Mouse (Mus musculus): Measurements from ENCODE around the gene Ddah1.
"Not testable (repeated sequence)": the region's sequence is repeated elsewhere in the genome, so short reads cannot be mapped to it uniquely, and the experiment has no call there.

Gene Ddah1

DNA sequence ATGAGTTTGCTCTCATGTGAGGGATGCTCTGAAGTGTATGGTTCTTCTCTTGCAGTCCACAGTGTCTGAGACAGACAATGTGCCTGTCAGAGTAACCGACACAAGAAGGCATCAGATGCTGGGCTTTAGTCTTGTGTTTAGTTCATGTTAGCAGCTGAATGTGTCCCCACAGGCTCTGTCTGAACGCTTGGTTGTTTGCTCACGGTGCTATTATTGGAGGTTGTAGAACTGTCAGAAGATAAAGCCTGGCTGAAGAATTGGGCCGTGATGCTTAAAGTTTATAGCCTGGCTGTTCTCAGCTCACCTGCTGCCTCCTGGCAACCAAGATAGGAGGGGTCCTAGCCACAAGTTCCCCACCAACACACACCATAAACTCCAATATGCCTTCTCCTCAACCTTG lies 104.0 kb downstream of the Ddah1 start:
- intact Hi-C loops (cut with DNase I), result no loop called here

DNA sequence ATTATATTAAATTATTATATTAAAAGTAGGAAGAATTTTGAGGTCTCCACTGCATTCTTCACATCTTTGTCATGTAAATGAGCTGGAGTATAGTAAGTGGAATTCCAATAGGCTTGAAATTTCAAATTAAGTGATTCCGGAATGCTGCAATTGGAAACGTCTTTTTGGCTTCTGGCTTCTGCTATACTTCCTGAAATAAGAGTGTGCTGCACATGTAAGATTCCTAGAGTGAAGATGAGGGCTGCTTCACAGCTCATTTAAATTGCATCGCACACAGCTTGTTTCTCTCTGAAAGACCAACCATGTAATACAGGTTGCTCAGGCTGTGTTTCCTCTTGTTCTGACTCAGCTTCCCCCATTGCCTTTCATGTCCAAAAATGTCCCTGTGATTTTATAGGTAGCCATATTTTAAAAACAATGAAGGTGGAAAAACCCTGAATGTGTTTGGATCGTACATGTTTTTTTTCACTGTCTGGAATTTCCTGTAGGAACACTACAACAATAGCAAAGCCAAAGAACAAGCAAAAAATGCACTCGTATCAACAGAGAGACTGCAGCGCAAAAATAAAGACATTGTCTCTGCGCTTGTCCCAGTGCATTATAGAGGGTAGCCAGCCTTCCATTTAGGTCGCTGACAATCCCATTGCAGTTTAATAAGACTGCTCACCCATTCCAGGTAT lies 105.7 kb downstream of the Ddah1 start:
- intact Hi-C loops (cut with DNase I), result no loop called here

DNA sequence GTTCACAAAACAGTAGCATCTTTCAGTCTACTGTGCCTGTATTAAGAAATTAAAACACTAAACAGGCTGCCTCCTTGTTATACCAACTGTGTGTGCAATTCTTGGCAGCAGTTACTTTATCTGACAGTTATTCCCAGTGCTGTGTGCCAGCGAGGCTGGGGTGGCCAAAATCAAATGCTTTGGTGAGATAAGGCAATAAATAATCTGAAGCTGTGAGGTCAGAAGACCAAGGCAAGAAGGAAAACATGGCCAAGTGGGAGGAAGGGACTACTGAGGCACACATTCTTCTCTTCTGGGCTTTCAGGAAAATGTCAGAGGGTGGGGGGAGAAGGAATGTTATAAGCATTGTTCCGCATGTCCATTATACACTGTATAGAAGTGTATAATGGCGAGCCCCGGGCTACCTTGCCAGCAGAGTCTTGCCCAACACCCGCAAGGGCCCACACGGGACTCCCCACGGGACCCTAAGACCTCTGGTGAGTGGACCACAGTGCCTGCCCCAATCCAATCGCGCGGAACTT lies 106.3 kb downstream of the Ddah1 start:
- intact Hi-C loops (cut with DNase I), result no loop called here

DNA sequence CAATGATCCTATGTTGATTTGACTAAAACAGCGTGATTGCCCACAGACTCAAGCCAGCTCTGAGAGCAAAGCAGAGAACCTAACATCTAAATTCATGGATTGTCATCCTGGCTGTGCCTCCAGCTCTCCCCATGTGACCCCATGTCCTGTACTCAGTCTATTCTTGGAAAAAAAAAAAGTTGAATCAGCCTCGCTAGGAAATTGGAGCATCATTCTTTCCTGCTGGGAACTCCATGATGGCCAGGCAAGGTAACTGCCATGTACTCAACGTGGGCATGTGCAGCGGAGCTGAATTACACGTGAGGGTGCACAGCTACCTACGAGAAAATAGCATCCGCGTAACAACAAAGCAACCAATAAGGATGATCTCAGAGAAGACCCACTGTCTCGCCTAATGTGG lies 114.2 kb downstream of the Ddah1 start:
- intact Hi-C loops (cut with DNase I), result no loop called here

DNA sequence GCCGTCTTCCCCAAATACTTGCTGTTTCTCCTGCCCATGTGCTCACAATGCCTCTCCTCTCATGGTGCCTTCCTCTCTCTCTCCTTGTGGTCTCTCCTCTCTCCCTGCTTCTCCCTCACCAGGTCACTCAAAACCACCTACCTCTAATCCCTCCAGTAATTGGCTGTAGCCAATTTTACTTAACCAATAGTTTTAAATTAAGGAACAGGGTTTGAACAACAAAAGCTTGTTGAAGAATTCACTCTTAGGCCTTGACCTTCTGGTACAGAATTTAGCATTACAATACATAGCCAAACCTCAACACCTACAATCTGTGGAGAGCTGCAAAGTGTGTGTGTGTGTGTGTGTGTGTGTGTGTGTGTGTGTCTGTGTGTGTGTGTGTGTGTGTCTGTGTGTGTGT lies 114.8 kb downstream of the Ddah1 start:
- intact Hi-C loops (cut with DNase I), result no loop called here

DNA sequence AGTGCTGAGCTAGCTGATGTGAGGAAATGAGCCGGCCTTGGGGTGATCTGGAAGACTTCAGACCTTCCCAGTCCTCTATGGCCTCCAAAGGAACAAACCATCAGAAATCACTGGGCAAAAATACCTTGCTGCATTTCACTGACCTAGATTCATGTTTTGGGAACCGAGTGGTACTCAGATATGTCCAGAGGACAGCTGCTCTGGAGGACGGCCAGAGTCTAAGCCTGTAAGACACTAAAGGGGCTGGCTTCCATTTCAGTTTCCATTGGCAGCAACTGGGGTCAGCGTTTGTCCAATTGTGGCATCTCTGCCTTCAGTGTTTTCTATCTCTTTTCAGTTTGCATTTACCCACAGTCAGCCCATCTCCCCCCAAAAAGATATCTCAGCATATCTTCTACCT lies 115.7 kb downstream of the Ddah1 start:
- intact Hi-C loops (cut with DNase I), result no loop called here

DNA sequence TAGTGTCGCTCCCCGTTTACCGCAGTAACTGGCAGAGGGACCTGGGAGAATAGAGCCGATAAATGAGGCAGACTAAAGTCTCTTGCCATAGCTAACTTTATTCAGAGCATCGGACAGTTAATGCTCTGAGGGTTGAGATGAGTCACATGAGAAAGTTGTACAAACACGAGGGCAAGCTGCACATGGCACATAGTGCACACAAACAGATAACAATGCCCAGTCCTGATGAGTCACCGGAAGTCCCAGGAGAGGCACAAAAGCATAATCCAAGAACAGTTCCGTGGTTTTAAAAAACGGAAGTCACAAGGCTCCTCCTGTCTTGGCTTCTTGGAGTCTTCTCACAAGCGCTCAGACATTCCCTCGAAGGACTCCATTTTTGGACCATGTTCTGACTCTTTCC lies 117.6 kb downstream of the Ddah1 start:
- intact Hi-C loops (cut with DNase I), result no loop called here

DNA sequence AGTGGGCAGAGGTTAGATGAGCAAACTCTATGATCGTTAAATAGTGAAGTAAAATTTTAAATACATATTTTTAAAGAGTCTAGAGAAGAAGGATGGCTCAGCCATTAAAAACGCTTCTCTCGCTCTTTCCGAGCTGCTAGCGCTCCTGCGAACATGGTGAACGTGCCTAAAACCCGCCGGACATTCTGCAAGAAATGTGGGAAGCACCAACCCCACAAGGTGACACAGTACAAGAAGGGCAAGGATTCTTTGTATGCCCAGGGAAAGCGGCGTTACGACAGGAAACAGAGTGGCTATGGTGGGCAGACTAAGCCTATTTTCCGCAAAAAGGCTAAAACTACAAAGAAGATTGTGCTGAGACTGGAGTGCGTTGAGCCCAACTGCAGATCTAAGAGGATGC lies 120.4 kb downstream of the Ddah1 start:
- intact Hi-C loops (cut with DNase I), result not testable (repeated sequence)

DNA sequence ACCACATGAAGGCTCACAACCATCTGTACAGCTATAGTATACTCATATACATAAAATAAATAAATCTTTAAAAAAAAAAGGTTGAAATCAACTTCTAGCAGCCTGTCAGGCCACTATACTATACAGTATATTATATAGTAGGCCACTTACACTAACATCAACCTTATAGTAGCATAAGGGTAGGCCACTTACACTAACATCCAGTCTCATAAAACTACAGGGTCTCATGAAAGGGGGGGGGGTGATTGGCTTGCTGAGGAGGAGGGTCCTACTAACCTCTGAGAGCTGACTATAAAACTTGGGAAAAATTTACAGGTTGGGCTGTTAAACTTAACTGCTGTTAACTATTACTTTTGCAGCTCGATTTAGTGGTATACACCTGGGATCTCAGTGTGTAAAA lies 121.9 kb downstream of the Ddah1 start:
- intact Hi-C loops (cut with DNase I), result no loop called here

DNA sequence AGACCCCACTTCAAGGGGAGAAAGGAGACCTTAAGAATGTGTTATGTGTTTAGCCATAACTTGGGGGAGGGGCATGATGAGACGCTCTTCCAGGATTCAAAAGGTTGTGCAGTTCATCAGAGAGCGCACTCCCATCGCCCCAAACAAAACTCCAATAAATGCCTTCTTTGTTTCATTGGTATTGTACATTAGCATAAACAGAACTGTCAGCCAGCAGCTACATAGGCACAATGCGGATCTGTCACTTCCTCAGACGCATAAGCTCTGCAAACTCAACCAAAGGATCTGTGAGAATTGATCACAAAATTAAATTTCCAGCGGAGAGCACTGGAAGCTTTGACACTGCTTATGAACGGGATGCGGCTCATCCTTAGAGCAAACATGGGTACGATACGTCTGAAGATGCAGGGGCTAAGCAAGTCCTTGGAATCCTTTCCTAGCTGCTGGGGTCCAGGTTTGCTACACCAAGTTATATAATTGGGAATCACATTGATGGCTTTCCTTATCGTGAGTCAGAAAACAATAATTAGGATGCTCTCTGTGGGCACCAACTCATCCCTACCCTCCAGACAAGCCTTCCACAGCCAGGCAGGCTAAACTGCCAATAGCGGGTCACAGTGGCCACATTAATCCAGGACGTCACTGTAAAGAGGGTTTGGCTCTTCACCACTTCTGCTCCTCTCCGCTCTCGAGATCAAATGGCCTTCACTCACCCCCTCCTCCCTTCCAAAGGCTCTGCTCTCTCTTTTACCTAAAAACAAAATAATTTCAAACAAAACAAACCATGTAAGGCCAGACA lies 123.8 kb downstream of the Ddah1 start:
- intact Hi-C loops (cut with DNase I), result no loop called here

DNA sequence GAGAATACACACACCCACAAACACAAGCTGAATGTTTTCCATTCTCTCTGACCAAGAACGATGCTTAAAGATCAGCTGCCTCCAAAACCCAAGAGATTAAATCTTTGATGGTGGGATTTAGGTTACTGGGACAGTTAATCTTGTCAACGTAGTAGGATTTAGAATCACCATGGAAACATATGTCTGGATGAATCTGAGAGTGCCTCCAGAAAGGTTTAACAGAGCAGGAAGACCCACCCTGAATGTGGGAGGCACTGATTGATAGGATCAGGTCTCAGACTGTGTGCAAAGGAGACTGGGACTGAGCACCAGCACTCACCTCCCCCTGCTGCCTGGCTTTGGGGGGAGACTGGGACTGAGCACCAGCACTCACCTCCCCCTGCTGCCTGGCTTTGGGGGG lies 124.8 kb downstream of the Ddah1 start:
- intact Hi-C loops (cut with DNase I), result no loop called here

DNA sequence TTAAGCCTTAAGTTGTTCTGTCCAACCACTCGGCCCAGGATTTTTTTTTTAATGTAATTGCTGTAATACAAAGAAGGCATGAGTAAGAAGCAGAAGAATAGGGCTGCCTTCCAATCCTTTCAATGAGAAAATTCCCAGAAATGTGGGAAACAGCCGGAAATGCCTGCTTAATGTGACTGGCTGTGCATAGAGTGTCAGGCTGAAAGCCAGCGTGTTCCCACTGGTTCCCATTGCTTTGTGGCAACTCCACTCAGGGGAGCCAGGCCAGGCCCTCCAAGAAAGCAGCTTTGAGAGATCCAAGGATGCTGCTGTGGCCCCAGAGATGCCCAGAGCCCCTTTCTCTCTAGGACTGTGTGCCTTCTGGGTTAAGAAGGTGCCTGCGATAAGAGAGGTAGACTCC lies 126.9 kb downstream of the Ddah1 start:
- intact Hi-C loops (cut with DNase I), result no loop called here

DNA sequence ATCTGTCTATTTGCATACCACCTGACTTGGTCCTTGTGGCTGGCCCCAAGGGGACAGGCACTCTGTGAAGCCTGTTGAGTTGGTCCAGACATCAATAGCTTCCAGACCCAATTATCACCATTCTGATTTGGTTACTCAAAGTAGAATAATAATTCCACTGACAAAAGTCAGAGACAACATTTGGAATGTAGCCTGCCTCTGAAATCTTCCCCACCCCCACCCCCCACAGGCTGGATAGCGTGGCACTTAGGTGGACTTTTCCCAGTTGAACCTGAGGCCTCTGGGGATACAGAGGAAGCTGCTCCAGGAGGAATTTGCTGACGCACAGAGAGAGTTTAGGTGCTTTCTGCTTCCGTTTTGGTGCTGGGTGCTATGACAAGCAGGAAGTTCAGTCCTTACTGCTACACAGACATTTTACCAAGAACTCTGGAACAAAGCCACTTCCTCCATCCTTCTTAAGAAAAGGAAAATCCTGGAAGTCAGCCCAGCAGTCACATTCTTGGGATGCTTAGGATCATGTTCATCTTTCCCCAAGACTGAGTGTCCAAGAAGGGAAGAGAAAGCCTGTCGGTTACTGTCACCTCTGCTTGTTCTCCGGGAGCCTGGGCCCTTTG lies 127.5 kb downstream of the Ddah1 start:
- intact Hi-C loops (cut with DNase I), result no loop called here

DNA sequence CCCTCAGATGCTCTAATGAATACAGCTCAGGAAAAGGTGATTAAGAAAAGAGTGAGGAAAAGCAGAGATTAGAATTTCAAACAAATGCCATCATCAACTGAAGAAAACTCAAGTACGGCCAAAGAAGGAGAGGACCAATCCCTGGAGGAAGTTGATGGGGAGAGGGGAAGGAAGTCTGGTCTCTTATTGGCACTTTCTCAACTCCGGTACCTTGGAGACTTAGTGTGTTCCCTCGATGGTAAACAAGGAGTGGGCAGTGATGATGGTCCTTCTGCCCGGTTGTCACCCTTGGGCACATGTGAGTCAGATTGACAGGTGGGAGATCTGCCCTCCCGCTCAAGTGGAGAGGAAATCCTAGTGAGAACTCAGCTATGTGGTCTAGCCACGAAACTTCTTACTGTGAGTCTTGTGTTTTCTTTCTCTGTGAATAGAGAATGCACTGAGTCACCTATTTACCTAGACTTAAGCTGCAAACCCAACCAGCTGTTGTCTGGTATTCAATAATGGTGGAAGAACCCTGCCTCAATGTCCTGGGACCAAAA lies 129.0 kb downstream of the Ddah1 start:
- intact Hi-C loops (cut with DNase I), result no loop called here

DNA sequence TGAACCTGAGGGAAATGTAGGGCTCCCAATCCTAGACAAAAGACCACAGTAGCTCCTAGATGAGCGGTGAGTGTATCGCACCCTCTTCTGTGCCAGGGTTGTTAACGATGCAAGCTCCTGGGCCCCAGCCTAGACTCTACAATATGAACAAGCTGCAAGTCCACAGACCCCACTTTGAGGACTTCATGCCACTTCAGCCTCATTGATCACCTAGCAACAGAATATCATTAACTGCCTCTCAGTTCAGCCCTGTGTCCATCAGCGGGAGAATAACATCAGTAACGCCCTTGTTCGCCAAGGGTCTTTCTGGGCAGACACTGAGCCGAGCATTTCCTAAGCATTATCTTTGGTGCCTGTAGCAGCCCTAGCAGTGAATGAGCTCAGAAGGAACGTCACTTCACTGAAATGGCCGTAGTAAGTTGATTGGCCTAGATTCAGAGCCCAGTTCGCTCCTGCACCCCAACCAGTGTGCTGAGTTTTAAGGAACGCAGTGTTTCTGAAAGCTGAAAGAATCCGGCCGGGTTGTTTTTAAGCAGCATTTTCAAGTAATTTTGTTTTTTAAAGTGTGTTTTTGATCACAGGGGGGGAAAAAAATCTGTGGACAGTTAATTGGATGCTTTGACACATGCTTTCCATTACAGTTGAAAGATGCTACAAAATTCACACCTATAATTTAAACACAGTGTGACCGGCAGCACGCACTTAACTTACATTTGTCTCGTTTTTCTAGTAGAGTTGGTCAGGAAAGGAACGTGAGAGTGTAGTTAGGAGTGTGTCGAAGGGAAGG lies 132.1 kb downstream of the Ddah1 start:
- intact Hi-C loops (cut with DNase I), result no loop called here

DNA sequence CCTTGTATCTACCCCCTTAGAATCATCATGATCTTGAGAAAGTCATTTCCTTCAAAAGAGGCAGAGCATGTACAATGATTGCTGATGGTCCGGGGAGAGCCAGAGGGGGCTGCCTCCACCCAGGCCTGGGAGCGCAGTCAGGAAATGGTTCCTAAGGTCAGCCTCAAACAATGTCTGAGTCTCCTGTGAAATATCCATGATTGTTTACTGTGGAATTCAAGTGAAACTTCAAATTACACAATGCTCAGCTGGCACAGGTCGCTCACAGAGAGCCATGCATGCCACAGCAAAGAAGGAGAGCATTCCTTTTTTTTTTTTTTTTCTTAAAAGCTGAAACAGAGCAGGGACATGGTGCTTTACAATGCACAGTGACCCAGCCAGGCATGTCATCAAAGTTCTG lies 134.0 kb downstream of the Ddah1 start:
- intact Hi-C loops (cut with DNase I), result no loop called here

DNA sequence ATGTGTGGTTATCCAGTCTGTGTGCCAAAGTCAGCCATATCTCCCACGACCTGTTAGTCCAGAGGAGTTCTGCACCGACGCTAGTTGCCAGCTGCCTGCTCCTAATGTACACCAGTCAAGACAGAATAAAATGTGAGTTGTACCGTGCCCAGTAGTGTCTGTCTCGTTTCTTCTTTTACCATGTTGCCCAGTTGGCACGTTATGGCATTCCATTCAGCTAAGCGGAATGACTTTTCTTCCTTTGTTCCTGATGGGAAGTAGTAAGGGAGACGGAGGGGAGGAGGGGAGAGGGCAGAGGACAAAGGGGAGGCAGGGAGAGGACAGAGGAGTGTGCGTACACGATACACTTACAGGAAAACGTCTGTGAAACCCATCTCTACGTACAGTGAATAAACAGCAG lies 135.7 kb downstream of the Ddah1 start:
- intact Hi-C loops (cut with DNase I), result no loop called here

DNA sequence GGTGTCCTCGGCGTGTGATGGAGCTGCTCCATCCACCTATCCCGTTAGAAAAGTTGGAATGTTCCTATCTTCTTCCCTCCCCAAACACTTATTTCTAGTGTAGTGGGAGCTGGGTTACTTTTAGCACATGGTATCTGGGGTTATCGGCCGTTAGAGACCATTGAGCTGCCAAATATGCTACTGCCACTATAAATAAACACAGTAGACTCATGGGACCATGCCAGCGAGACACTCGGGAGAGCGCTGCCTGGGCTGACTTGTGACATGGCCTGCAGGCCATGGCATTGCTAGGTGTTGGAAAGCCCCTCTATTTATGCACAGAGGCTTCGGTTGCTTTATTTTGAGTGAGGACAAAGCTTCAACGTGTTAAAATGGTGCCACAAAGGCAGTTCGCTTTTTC lies 139.3 kb downstream of the Ddah1 start:
- intact Hi-C loops (cut with DNase I), result no loop called here

DNA sequence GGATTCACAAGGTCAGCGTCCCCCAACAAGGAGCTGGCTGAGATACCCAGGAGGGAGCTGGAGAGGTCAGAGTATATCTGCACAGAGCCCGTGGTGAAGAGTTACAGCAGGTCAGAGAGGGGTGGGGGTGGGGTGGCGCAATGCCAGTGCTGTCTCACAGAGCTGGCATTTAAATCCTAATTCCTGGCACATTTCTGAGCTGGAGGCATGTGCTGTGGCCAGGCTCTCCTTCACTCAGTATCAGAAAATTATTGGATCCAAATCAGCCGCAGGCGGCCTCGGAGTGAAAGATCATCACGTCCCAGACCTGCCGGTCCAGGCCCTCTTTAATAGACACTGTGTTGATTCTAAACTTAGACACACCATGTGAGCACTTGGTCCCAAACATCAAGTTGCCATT lies 141.4 kb downstream of the Ddah1 start:
- intact Hi-C loops (cut with DNase I), result loop anchor here (10.0 kb wide), 1 partner anchor 485 kb away; no protein-coding TSS in a partner anchor

DNA sequence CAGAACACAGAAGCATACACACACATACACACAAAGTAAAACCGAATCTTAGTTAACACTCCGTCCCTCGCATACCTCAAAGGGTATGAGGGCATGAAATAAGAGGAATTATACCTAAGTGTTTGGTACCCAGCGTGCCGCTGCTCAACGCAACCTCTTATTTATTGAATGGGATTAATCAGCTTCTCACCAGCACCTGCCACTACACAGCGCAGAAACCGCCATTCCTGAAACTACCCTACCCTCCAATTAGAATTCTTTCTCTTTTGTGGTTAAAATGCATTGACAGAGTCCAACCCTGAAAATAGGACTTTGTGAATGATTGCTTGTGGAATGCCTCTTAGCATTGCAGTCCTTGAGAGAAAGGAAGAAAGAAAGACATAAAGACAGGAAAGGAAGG lies 145.1 kb downstream of the Ddah1 start:
- intact Hi-C loops (cut with DNase I), result loop anchor here (10.0 kb wide), 1 partner anchor 489 kb away; no protein-coding TSS in a partner anchor

All from adrenal gland (tissue).